In the genomic region with DNA sequence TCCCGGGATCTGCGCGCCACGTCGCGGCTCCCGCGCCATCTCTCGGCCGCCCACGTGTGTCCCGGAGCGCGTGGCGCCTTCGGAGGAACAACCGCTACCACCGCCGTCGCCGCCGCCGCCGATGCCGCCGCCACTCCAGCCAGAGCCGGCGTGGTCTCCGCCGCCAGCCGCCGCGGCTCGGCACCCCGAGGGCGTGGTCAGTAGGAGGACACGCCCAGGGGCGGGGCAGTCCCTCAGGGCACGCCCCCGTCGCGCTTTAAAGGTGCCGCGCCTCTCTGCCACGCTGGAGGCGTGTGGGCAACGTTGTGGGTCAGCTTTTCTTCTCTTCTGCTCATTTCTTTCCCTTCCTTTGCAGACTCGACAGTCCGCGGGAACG, we compare ENCODE assay signal across 7 mouse cellular contexts. TPM values are rescaled to one million over a fixed set of nuclear protein-coding genes. Genes with fewer than 3 reads are reported as not detected.
DNase-seq lines count a peak whose midpoint lies in the region; ATAC-seq and TF ChIP-seq lines count a peak whose summit lies in the region.

Fzd9 (minus strand) TSS at position 152 of the 376 bp plus-strand sequence.

- H3K4me3 ChIP-seq in bone marrow macrophage, adult 2 months (ENCODE audit: insufficient read depth, low read length) = peak within 1 kb of the TSS; percentile 58
- H3K4me3 ChIP-seq in heart, embryonic 11.5 days (ENCODE audit: low read depth, low read length) = peak within 1 kb of the TSS; percentile 47
- peak within 1 kb of the TSS; percentile 58 for H3K4me3 ChIP-seq in kidney, embryonic 14.5 days (ENCODE audit: low read length)
- H3K4me3 ChIP-seq in limb, embryonic 13.5 days = peak within 1 kb of the TSS; percentile 66
- H3K4me3 ChIP-seq in midbrain, embryonic 15.5 days = peak within 1 kb of the TSS; percentile 53

- no peak for TF ChIP-seq POLR2A in bone marrow macrophage, adult 2 months (IDR thresholded peaks at IDR 0.05; ENCODE audit: borderline replicate concordance, low read depth, low read length)

- no peak within 1 kb of the TSS for H3K27ac ChIP-seq in bone marrow macrophage, adult 2 months (ENCODE audit: insufficient read depth, low read depth, low read length)
- no peak within 1 kb of the TSS for H3K27ac ChIP-seq in heart, embryonic 11.5 days (ENCODE audit: low read depth, low read length)
- H3K27ac ChIP-seq in kidney, embryonic 14.5 days (ENCODE audit: low read depth, low read length) = no peak within 1 kb of the TSS
- H3K27ac ChIP-seq in limb, embryonic 13.5 days = peak within 1 kb of the TSS; percentile 39; the same call in 1 of the 2 replicates
- 0 out of 2 replicates have a peak within 1 kb of the TSS, but pooled peaks have one; percentile 43 for H3K27ac ChIP-seq in midbrain, embryonic 15.5 days

- TF ChIP-seq CTCF in bone marrow macrophage, adult 2 months (IDR thresholded peaks at IDR 0.05; ENCODE audit: low read depth, low read length) = no peak

- H3K27me3 ChIP-seq in heart, embryonic 11.5 days (ENCODE audit: control insufficient read depth, insufficient read depth, low read length) = peaks cover 20% of the 10 kb centered on the region; the same call in 1 of the 2 replicates
- H3K27me3 ChIP-seq in kidney, embryonic 14.5 days (ENCODE audit: control insufficient read depth, insufficient read depth, low read length) = peaks cover 23% of the 10 kb centered on the region
- peaks cover 28% of the 10 kb centered on the region for H3K27me3 ChIP-seq in limb, embryonic 13.5 days
- H3K27me3 ChIP-seq in midbrain, embryonic 15.5 days (replicated peaks) = peaks cover 18% of the 10 kb centered on the region; the same call in 1 of the 2 replicates

- peaks cover 8% of the 10 kb centered on the region for H3K36me3 ChIP-seq in heart, embryonic 11.5 days (ENCODE audit: control insufficient read depth, insufficient read depth, low read length)
- H3K36me3 ChIP-seq in kidney, embryonic 14.5 days (ENCODE audit: control insufficient read depth, insufficient read depth, low read length) = peaks cover 10% of the 10 kb centered on the region
- H3K36me3 ChIP-seq in limb, embryonic 13.5 days = peaks cover 14% of the 10 kb centered on the region
- no peaks in the 10 kb centered on the region; the same call in 1 of the 2 replicates for H3K36me3 ChIP-seq in midbrain, embryonic 15.5 days (replicated peaks)

- peak; percentile 79 for ATAC-seq in erythroblast, adult 5-6 weeks (replicated peaks; ENCODE audit: low FRiP score, poor library complexity, severe bottlenecking)
- peak; percentile 79 for ATAC-seq in heart, embryonic 11.5 days (replicated peaks; ENCODE audit: insufficient number of reproducible peaks, low FRiP score, low TSS enrichment)
- peak; percentile 86 for ATAC-seq in kidney, embryonic 14.5 days (ENCODE audit: low FRiP score, low TSS enrichment)
- peak; percentile 85 for ATAC-seq in limb, embryonic 13.5 days (ENCODE audit: low FRiP score, low read depth)
- ATAC-seq in midbrain, embryonic 15.5 days (replicated peaks) = peak; percentile 81

- 0% methylated on average over 45 of the region's 51 CpGs for WGBS in heart, embryonic 11.5 days (ENCODE audit: insufficient replicate concordance)
- under 1% methylated on average over 51 of the region's 51 CpGs for WGBS in kidney, embryonic 14.5 days
- WGBS in limb, embryonic 13.5 days = under 1% methylated on average over 51 of the region's 51 CpGs
- 4% methylated on average over 23 of the region's 51 CpGs for WGBS in midbrain, embryonic 15.5 days

- peak; percentile 65 to 84 for DNase-seq in spleen, adult 18-20 months

- H3K9me3 ChIP-seq in heart, embryonic 11.5 days (replicated peaks; ENCODE audit: control insufficient read depth, low read length) = 0 out of 2 replicates have a peak, but pooled peaks cover under 1% of the 10 kb centered on the region
- no peaks in the 10 kb centered on the region for H3K9me3 ChIP-seq in kidney, embryonic 14.5 days (ENCODE audit: control insufficient read depth, low read length)
- H3K9me3 ChIP-seq in limb, embryonic 13.5 days = peaks cover 1% of the 10 kb centered on the region; the same call in 1 of the 2 replicates
- H3K9me3 ChIP-seq in midbrain, embryonic 15.5 days = no peaks in the 10 kb centered on the region

- H3K4me1 ChIP-seq in bone marrow macrophage, adult 2 months (ENCODE audit: control insufficient read depth, insufficient read depth, low read length) = peaks cover 2% of the 10 kb centered on the region; the same call in 1 of the 2 replicates
- H3K4me1 ChIP-seq in heart, embryonic 11.5 days (ENCODE audit: control insufficient read depth, insufficient read depth, low read length) = peaks cover 24% of the 10 kb centered on the region
- peaks cover 5% of the 10 kb centered on the region; the same call in 1 of the 2 replicates for H3K4me1 ChIP-seq in kidney, embryonic 14.5 days (ENCODE audit: control insufficient read depth, insufficient read depth, low read length)
- peaks cover 51% of the 10 kb centered on the region for H3K4me1 ChIP-seq in limb, embryonic 13.5 days
- peaks cover 36% of the 10 kb centered on the region for H3K4me1 ChIP-seq in midbrain, embryonic 15.5 days

- H3K4me2 ChIP-seq in heart, embryonic 11.5 days = peak within 1 kb of the TSS; percentile 83
- H3K4me2 ChIP-seq in kidney, embryonic 14.5 days (replicated peaks; ENCODE audit: low read depth, low read length) = peak within 1 kb of the TSS; percentile 100
- peak within 1 kb of the TSS; percentile 97 for H3K4me2 ChIP-seq in limb, embryonic 13.5 days (replicated peaks)
- peak within 1 kb of the TSS; percentile 87 for H3K4me2 ChIP-seq in midbrain, embryonic 15.5 days

- H3K9ac ChIP-seq in heart, embryonic 11.5 days (ENCODE audit: low read depth, low read length) = peak within 1 kb of the TSS; percentile 62
- H3K9ac ChIP-seq in kidney, embryonic 14.5 days (ENCODE audit: low read depth, low read length) = peak within 1 kb of the TSS; percentile 55
- peak within 1 kb of the TSS; percentile 76 for H3K9ac ChIP-seq in limb, embryonic 13.5 days
- peak within 1 kb of the TSS; percentile 37 for H3K9ac ChIP-seq in midbrain, embryonic 15.5 days

RNA-seq across cellular contexts. Expression of gene Fzd9, which starts in this region (rescaled TPM):
- polyA plus RNA-seq in bone marrow macrophage, adult 2 months (2012; ENCODE audit: insufficient read depth, insufficient read length, missing spikeins) = not detected in 2 replicates
- not detected in 2 replicates for total RNA-seq in erythroblast, adult 5-6 weeks (2015; ENCODE audit: low replicate concordance)
- not detected in 2 replicates for total RNA-seq in erythroblast, adult 5-6 weeks (2017; ENCODE audit: low replicate concordance)
- polyA plus RNA-seq in heart, embryonic 11.5 days (2014; fragmentation: Nextera tagmentation; extraction: Ambion mirVana) = 3.6 and 4.9 TPM in 2 replicates
- polyA plus RNA-seq in kidney, embryonic 14.5 days (2014; fragmentation: Nextera tagmentation; extraction: Ambion mirVana) = 0.54 and 1.1 TPM in 2 replicates
- polyA plus RNA-seq in limb, embryonic 13.5 days (2015; fragmentation: Nextera tagmentation; extraction: Ambion mirVana) = 19.4 and 21.1 TPM in 2 replicates
- polyA plus RNA-seq in midbrain, embryonic 15.5 days (2015; fragmentation: Nextera tagmentation; extraction: Ambion mirVana) = 11.5 and 15.4 TPM in 2 replicates

Comparison
In these comparisons a context has a peak if more than half of its experiments do, and no peak if none do; other contexts are left out.
1. Peak in ATAC-seq in erythroblast, adult 5-6 weeks; RNA of the gene not detected or under 1 TPM.
2. H3K27ac ChIP-seq: peak in limb, embryonic 13.5 days (single experiment) and midbrain, embryonic 15.5 days (single experiment); none in bone marrow macrophage, adult 2 months (single experiment), heart, embryonic 11.5 days (single experiment) and kidney, embryonic 14.5 days (single experiment).
3. Peak in every context shown above with its lines, with median percentiles within 50 percentile points of each other: H3K4me3 ChIP-seq, ATAC-seq, H3K4me2 ChIP-seq and H3K9ac ChIP-seq.